Mouse (Mus musculus) midbrain, embryonic 14.5 days (tissue): ENCODE measurements around the gene Jtb. TPM values are rescaled to one million over a fixed set of nuclear protein-coding genes. Genes with fewer than 3 reads are reported as not detected.

Experiments
- ATAC-seq: fragments of 200-750 bp; cut with Nextera tagmentation; 2 replicates; pipeline ENCODE4 v1.8.0; 2017; ENCODE audit warnings: moderate number of reproducible peaks, moderate library complexity; ENCODE audit not compliant: low FRiP score, low TSS enrichment
- DNase-seq: peaks from one replicate; pipeline ENCODE4 v3.0.0-alpha.2; 2015
- H3K27ac ChIP-seq: fragments of 300-500 bp; sonication (generic); replicated peaks from 2 replicates; pipeline ENCODE4 v1.5.1; 2014; ENCODE audit warnings: mild to moderate bottlenecking, low read depth, low read length, moderate library complexity
- H3K27me3 ChIP-seq: fragments of 300-500 bp; sonication (generic); 2 replicates; pipeline ENCODE4 v1.6.1; 2014; ENCODE audit warnings: low read length, control low read depth, mixed read lengths; ENCODE audit not compliant: control insufficient read depth, insufficient read depth
- H3K36me3 ChIP-seq: fragments of 300-500 bp; sonication (generic); 2 replicates; pipeline ENCODE4 v1.6.1; 2014; ENCODE audit warnings: low read length, control low read depth; ENCODE audit not compliant: control insufficient read depth, insufficient read depth
- H3K4me1 ChIP-seq: fragments of 300-500 bp; sonication (generic); 2 replicates; pipeline ENCODE4 v1.6.1; 2014; ENCODE audit warnings: mild to moderate bottlenecking, antibody characterized with exemption, low read length, control low read depth; ENCODE audit not compliant: control insufficient read depth, insufficient read depth
- H3K4me2 ChIP-seq: fragments of 300-500 bp; sonication (generic); 2 replicates; pipeline ENCODE4 v1.6.1; 2014; ENCODE audit warnings: mild to moderate bottlenecking, low read length, moderate library complexity
- H3K4me3 ChIP-seq: fragments of 300-500 bp; sonication (generic); replicated peaks from 2 replicates; pipeline ENCODE4 v1.5.1; 2014; ENCODE audit warnings: low read depth, low read length
- H3K9ac ChIP-seq: fragments of 300-500 bp; sonication (generic); replicated peaks from 2 replicates; pipeline ENCODE4 v1.6.1; 2014; ENCODE audit warnings: mild to moderate bottlenecking, low read length, moderate library complexity
- H3K9me3 ChIP-seq: fragments of 300-500 bp; sonication (generic); 2 replicates; pipeline ENCODE4 v1.6.1; 2016; ENCODE audit warnings: low read length, control low read depth, mixed read lengths; ENCODE audit not compliant: control insufficient read depth
- WGBS: fragments of 180-500 bp; shearing (Covaris S2); extraction: QIAGEN DNeasy Blood & Tissue Kit; methylation state at CpG from one replicate; pipeline ENCODE4 v1.1.7; 2014; 5-methylcytosine and 5-hydroxymethylcytosine counted together
- polyA plus RNA-seq: library from polyadenylated mRNA; unstranded; fragments of >200 nt; fragmentation: Nextera tagmentation; extraction: Ambion mirVana; gene quantifications from 2 replicates; pipeline ENCODE4 v1.2.1, GENCODE M21; 2014

Jtb gene
- polyA plus RNA-seq, 1 experiment from 2014 or later: 102 TPM

GRCm38 (mm10) chr3:90272170-90272569, 40.8 kb downstream of the Jtb start:
- Histone ChIP-seq H3K36me3 (peaks cover 62% of the 10 kb centered on the region), H3K27ac (no peak overlapping the region), H3K4me2 (no peak overlapping the region), H3K27me3 (no peaks in the 10 kb centered on the region), H3K4me1 (no peaks in the 10 kb centered on the region), H3K9me3 (no peaks in the 10 kb centered on the region), H3K4me3 (no peak overlapping the region), H3K9ac (no peak overlapping the region)
- ATAC-seq (no peak), DNase-seq (no peak)
- WGBS: 77% methylated on average over 9 of the region's 9 CpGs

DNA sequence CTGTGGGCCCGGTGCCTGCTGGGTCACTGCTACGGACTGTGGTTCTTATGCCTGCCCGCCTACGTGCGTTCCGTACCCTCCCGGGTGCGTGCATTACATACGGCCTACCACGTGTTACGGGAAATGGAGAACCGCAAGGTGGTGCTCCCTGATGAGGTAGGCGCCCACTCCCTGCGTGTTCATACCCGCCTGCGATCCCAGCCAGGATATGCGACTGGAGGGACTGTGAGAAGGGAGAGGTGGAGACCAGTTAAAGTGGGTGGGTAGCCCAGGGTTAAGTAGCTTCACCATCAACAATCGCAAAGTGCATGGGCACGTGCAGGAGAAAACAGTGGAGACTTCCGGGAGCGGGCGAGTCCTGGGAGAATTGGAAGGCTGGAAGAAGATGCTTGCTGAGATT, 42.5 kb downstream of the Jtb start:
- Histone ChIP-seq H3K4me1 (no peaks in the 10 kb centered on the region), H3K27ac (no peak overlapping the region), H3K4me2 (no peak overlapping the region), H3K36me3 (peaks cover 75% of the 10 kb centered on the region), H3K4me3 (no peak overlapping the region), H3K9ac (no peak overlapping the region), H3K27me3 (no peaks in the 10 kb centered on the region), H3K9me3 (no peaks in the 10 kb centered on the region)
- 96% methylated on average over 22 of the region's 22 CpGs for WGBS
- DNase-seq (no peak), ATAC-seq (no peak)

- H3K36me3 ChIP-seq: peaks cover 86% of the 10 kb centered on the region
- H3K27me3 ChIP-seq: no peaks in the 10 kb centered on the region
- H3K9me3 ChIP-seq: no peaks in the 10 kb centered on the region
- WGBS: 92% methylated on average over 11 of the region's 11 CpGs
- no peak overlapping the region for H3K9ac ChIP-seq
- no peak overlapping the region for H3K27ac ChIP-seq
- ATAC-seq (no peak), DNase-seq (no peak)
- H3K4me2 ChIP-seq: no peak overlapping the region
- H3K4me3 ChIP-seq: no peak overlapping the region
- H3K4me1 ChIP-seq: no peaks in the 10 kb centered on the region
These were observed 43.9 kb downstream of the Jtb start for GRCm38 (mm10) chr3:90275286-90275685.

GRCm38 (mm10) chr3:90276858-90277257, 45.5 kb downstream of the Jtb start:
- WGBS: 50% methylated on average over 16 of the region's 16 CpGs
- no peak overlapping the region for H3K4me2 ChIP-seq
- H3K4me1 ChIP-seq: no peaks in the 10 kb centered on the region
- H3K9ac ChIP-seq: no peak overlapping the region
- no peaks in the 10 kb centered on the region for H3K9me3 ChIP-seq
- no peaks in the 10 kb centered on the region for H3K27me3 ChIP-seq
- H3K4me3 ChIP-seq: no peak overlapping the region
- ATAC-seq (no peak), DNase-seq (no peak)
- H3K36me3 ChIP-seq: peaks cover 83% of the 10 kb centered on the region
- no peak overlapping the region for H3K27ac ChIP-seq

DNA sequence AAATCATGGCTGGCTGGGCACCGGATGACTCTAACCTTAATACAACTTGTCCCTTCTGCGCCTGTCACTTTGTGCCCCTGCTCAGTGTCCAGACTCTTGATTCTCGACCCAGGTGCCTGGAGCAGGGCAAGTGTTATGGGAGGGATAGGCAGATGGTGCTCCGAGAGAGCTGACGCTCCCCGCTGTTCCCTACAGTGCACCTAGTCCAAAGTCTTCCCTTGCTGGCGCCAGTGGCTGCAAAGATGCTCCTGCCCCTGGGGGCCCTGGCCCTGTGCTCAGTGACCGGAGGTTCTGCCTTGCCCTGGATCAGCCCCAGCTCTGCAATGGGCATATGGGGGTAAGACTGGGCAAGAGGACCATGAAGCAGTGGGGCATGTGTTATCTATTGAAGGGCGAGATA, 46.4 kb downstream of the Jtb start:
- Histone ChIP-seq H3K9me3 (no peaks in the 10 kb centered on the region), H3K27ac (no peak overlapping the region), H3K4me1 (no peaks in the 10 kb centered on the region), H3K27me3 (no peaks in the 10 kb centered on the region), H3K4me2 (no peak overlapping the region), H3K36me3 (peaks cover 75% of the 10 kb centered on the region), H3K4me3 (no peak overlapping the region), H3K9ac (no peak overlapping the region)
- 91% methylated on average over 9 of the region's 9 CpGs for WGBS
- DNase-seq (no peak), ATAC-seq (no peak)

DNA sequence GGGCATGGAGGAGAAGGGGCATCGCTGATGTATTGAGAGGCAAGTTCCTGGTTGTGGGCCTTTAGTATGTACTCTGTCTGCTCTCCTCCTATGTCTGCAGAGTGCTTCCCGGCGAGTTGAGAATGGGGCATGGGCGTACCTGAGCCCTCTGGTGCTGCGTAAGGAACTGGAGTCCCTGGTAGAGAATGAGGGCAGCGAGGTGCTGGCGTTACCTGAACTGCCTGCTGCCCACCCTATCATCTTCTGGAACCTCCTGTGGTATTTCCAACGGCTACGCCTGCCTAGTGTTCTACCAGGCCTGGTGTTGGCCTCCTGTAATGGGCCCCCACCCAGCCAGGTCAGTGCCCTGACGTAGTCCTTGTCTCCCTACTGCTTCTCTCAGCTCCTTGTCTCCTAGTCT, 46.8 kb downstream of the Jtb start:
- H3K9ac ChIP-seq: no peak overlapping the region
- H3K4me3 ChIP-seq: no peak overlapping the region
- no peaks in the 10 kb centered on the region for H3K27me3 ChIP-seq
- H3K4me2 ChIP-seq: no peak overlapping the region
- no peak for DNase-seq
- no peak for ATAC-seq
- no peaks in the 10 kb centered on the region for H3K9me3 ChIP-seq
- 91% methylated on average over 10 of the region's 10 CpGs for WGBS
- H3K36me3 ChIP-seq: peaks cover 71% of the 10 kb centered on the region
- H3K27ac ChIP-seq: no peak overlapping the region
- H3K4me1 ChIP-seq: no peaks in the 10 kb centered on the region

- H3K27ac ChIP-seq: no peak overlapping the region
- H3K4me1 ChIP-seq: no peaks in the 10 kb centered on the region
- WGBS: 94% methylated on average over 9 of the region's 9 CpGs
- DNase-seq (no peak), ATAC-seq (no peak)
- H3K4me2 ChIP-seq: no peak overlapping the region
- H3K4me3 ChIP-seq: no peak overlapping the region
- no peaks in the 10 kb centered on the region for H3K27me3 ChIP-seq
- peaks cover 61% of the 10 kb centered on the region for H3K36me3 ChIP-seq
- no peak overlapping the region for H3K9ac ChIP-seq
- H3K9me3 ChIP-seq: no peaks in the 10 kb centered on the region
These were observed 47.8 kb downstream of the Jtb start for GRCm38 (mm10) chr3:90279216-90279615.

GRCm38 (mm10) chr3:90279743-90280142, 48.3 kb downstream of the Jtb start:
- no peaks in the 10 kb centered on the region for H3K4me1 ChIP-seq
- WGBS: 96% methylated on average over 7 of the region's 7 CpGs
- peaks cover 58% of the 10 kb centered on the region for H3K36me3 ChIP-seq

DNA sequence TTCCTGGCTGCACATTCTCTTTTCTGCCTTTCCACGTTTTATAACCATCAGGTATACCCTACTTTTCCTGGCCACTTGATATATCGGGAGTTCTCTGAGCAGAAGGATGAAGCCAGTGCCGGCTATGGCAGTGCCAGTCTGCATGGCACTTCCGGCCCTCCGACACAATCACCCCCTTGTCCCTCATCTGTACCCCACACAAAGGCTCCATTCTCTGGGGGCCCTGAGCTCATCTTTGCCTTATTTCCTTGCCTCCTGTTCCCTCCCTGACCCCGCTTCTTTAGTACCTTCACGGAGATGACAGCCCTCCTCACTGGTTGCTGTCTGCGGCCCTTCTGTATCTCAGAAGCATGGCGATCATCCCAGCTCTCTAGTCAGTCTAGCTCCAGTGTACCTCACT, 49.3 kb downstream of the Jtb start:
- Histone ChIP-seq H3K4me2 (no peak overlapping the region), H3K4me3 (no peak overlapping the region), H3K27me3 (no peaks in the 10 kb centered on the region), H3K9me3 (no peaks in the 10 kb centered on the region), H3K9ac (no peak overlapping the region), H3K4me1 (no peaks in the 10 kb centered on the region), H3K27ac (no peak overlapping the region), H3K36me3 (peaks cover 50% of the 10 kb centered on the region)
- no peak for ATAC-seq
- WGBS: 89% methylated on average over 9 of the region's 9 CpGs
- no peak for DNase-seq

More at GRCm38 (mm10) chr3:90279743-90280142, 48.3 kb downstream of the Jtb start:
- Histone ChIP-seq H3K4me3 (no peak overlapping the region), H3K9ac (no peak overlapping the region), H3K9me3 (no peaks in the 10 kb centered on the region), H3K27ac (no peak overlapping the region), H3K27me3 (no peaks in the 10 kb centered on the region), H3K4me2 (no peak overlapping the region)
- ATAC-seq (no peak), DNase-seq (no peak)
